Mouse (Mus musculus): ENCODE results near the gene Pgs1. TPM values are rescaled to one million over a fixed set of nuclear protein-coding genes. Genes with fewer than 3 reads are reported as not detected.

The Pgs1 gene
- polyA plus RNA-seq, 1 experiment from 2014 or later = 41.8 TPM

DNA sequence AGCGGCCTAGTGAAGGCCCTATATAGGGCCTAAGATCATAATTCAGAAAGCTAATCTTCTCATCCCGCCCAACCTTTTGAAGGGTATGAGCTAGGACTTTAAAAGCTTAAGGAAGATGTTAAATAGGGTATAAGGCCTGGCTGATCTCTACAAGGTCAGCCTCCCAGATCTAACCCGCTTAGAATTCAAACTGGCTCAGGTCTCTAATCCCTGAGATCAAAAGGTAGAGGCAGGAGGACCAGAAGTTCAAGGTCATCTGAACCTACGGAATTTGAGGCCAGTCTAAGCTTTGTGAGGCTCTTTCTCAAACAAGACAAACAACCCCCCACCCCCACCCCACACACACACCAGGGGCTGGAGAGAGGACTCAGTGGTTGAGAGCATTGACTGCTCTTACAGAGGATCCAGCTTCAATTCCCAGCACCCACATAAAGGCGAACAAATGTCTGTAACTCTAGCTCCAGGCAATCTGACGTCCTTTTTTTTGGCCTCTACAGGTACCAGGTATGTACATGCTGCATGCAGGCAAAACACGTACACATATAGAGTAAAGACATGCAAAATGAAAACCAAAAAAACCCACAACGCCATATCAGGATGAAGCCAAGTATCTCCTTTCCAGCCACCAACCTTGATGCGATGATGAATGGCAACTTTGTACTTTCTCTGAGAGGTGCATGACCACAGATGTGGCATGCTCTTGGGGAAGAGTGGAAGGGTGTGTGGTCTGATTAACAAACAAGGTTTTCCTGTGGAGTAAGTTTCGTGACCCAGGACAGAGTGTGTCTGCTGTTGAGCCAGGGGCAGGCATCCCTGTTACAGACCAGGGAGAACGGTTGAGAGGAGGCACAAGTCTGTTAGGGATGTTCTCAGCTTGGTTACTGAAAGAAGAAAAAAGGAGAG lies 13.2 kb upstream of the Pgs1 start:
- no peaks in the 10 kb centered on the region for H3K36me3 ChIP-seq (ENCODE audit: control insufficient read depth, insufficient read depth, low read length)
- no peak overlapping the region for H3K4me3 ChIP-seq (ENCODE audit: low read length)
- ATAC-seq (ENCODE audit: low read depth) = no peak
- 70% methylated on average over 11 of the region's 11 CpGs for WGBS
- H3K4me2 ChIP-seq (ENCODE audit: low read depth, low read length) = no peak overlapping the region
- no peak overlapping the region for H3K27ac ChIP-seq (ENCODE audit: low read length)
- no peaks in the 10 kb centered on the region for H3K27me3 ChIP-seq (ENCODE audit: control insufficient read depth, insufficient read depth, low read depth, low read length)
- H3K9me3 ChIP-seq (ENCODE audit: control insufficient read depth, low read length) = no peaks in the 10 kb centered on the region
- H3K9ac ChIP-seq (ENCODE audit: low read length) = no peak overlapping the region
- H3K4me1 ChIP-seq (replicated peaks; ENCODE audit: control insufficient read depth, insufficient read depth, low read length) = peaks cover 35% of the 10 kb centered on the region

DNA sequence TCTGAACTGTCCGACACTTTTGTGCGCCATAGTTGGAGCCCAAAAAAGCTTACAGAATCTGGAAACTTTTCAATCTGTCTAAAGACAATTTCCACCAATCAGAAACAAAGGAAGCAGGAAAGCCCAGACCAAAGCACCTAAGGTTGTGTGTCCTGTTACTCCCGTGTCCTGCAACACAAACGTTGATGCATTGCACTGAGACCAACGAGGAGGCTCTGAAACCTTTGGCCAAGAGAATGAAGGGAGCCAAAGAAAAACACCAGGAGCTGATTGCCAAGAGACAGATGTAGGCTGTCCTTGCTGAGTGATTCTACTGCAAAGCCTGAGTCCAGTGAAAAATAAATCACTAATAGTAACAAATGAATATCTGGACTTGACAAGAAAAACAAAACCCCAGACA lies 12.5 kb upstream of the Pgs1 start:
- no peak for ATAC-seq (ENCODE audit: low read depth)
- no peaks in the 10 kb centered on the region for H3K36me3 ChIP-seq (ENCODE audit: control insufficient read depth, insufficient read depth, low read length)
- no peak overlapping the region for H3K27ac ChIP-seq (ENCODE audit: low read length)
- no peak overlapping the region for H3K4me2 ChIP-seq (ENCODE audit: low read depth, low read length)
- H3K4me3 ChIP-seq (ENCODE audit: low read length) = no peak overlapping the region
- no peaks in the 10 kb centered on the region for H3K9me3 ChIP-seq (ENCODE audit: control insufficient read depth, low read length)
- 37% methylated on average over 5 of the region's 5 CpGs for WGBS
- H3K9ac ChIP-seq (ENCODE audit: low read length) = no peak overlapping the region
- H3K27me3 ChIP-seq (ENCODE audit: control insufficient read depth, insufficient read depth, low read depth, low read length) = no peaks in the 10 kb centered on the region
- H3K4me1 ChIP-seq (replicated peaks; ENCODE audit: control insufficient read depth, insufficient read depth, low read length) = peaks cover 33% of the 10 kb centered on the region

- H3K9me3 ChIP-seq (ENCODE audit: control insufficient read depth, low read length) = no peaks in the 10 kb centered on the region
- H3K36me3 ChIP-seq (ENCODE audit: control insufficient read depth, insufficient read depth, low read length) = no peaks in the 10 kb centered on the region
- 43% methylated on average over 14 of the region's 14 CpGs for WGBS
- H3K4me2 ChIP-seq (ENCODE audit: low read depth, low read length) = no peak overlapping the region
- peaks cover 33% of the 10 kb centered on the region for H3K4me1 ChIP-seq (replicated peaks; ENCODE audit: control insufficient read depth, insufficient read depth, low read length)
- ATAC-seq (ENCODE audit: low read depth) = no peak
- no peaks in the 10 kb centered on the region for H3K27me3 ChIP-seq (ENCODE audit: control insufficient read depth, insufficient read depth, low read depth, low read length)
- no peak overlapping the region for H3K4me3 ChIP-seq (ENCODE audit: low read length)
- peak overlapping the region; percentile 33; the same call in 1 of the 2 replicates for H3K9ac ChIP-seq (ENCODE audit: low read length)
- H3K27ac ChIP-seq (ENCODE audit: low read length) = no peak overlapping the region
These were observed 11.6 kb upstream of the Pgs1 start for GRCm38 (mm10) chr11:117974327-117975125.

DNA sequence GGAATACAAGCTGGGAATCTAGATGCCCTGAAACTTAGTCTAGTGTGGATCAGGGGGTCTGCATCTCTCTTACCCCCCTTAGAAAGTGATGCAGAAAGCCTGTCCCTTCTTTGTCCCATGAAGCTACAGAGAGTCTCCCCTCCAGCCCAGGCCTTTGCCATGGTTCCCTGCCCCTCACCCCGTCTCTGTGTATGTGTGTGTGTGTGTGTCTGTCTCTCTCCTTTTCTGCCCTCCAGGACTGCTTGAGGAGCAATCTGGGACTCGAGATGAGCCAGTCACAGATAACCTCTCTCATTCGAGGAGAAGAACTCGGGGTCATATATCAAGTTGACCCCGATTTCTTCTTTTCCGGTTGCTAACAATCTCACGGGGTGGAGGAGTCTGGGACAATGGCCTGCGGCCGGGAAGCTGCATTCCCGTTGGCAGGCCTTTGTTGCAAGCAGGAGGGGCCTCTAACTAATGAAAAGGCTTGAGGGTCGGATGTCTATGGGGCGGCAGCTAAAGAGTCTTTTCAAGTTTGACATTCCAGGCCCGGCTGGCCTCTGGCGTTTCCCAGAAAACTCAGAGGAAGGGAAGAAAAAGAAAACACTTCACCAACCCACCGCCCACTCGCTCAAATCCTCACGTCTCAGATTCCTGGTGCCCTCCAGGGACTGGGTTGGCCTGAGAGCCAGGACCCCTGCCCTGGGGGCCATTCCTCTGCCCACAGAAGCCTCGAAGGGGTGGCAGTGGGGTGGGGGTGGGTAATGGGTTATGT lies 10.7 kb upstream of the Pgs1 start:
- no peaks in the 10 kb centered on the region for H3K9me3 ChIP-seq (ENCODE audit: control insufficient read depth, low read length)
- no peaks in the 10 kb centered on the region for H3K27me3 ChIP-seq (ENCODE audit: control insufficient read depth, insufficient read depth, low read depth, low read length)
- no peak overlapping the region for H3K4me3 ChIP-seq (ENCODE audit: low read length)
- peak; percentile 31; the same call in 1 of the 2 replicates for ATAC-seq (ENCODE audit: low read depth)
- no peak overlapping the region; the same call in 1 of the 2 replicates for H3K4me2 ChIP-seq (ENCODE audit: low read depth, low read length)
- peak overlapping the region; percentile 38; the same call in 1 of the 2 replicates for H3K9ac ChIP-seq (ENCODE audit: low read length)
- H3K4me1 ChIP-seq (replicated peaks; ENCODE audit: control insufficient read depth, insufficient read depth, low read length) = peaks cover 31% of the 10 kb centered on the region
- H3K36me3 ChIP-seq (ENCODE audit: control insufficient read depth, insufficient read depth, low read length) = no peaks in the 10 kb centered on the region
- H3K27ac ChIP-seq (ENCODE audit: low read length) = peak overlapping the region; percentile 81
- 13% methylated on average over 18 of the region's 18 CpGs for WGBS

GRCm38 (mm10) chr11:117976081-117976582 lies 10.0 kb upstream of the Pgs1 start:
- Histone ChIP-seq H3K9ac (ENCODE audit: low read length) (peak overlapping the region; percentile 38; the same call in 1 of the 2 replicates), H3K9me3 (ENCODE audit: control insufficient read depth, low read length) (no peaks in the 10 kb centered on the region), H3K4me3 (ENCODE audit: low read length) (no peak overlapping the region), H3K27ac (ENCODE audit: low read length) (peak overlapping the region; percentile 81), H3K36me3 (ENCODE audit: control insufficient read depth, insufficient read depth, low read length) (no peaks in the 10 kb centered on the region), H3K4me2 (ENCODE audit: low read depth, low read length) (no peak overlapping the region; the same call in 1 of the 2 replicates), H3K27me3 (ENCODE audit: control insufficient read depth, insufficient read depth, low read depth, low read length) (no peaks in the 10 kb centered on the region), H3K4me1 (replicated peaks; ENCODE audit: control insufficient read depth, insufficient read depth, low read length) (peaks cover 31% of the 10 kb centered on the region)
- peak; percentile 80 for ATAC-seq (ENCODE audit: low read depth)
- 32% methylated on average over 8 of the region's 8 CpGs for WGBS

DNA sequence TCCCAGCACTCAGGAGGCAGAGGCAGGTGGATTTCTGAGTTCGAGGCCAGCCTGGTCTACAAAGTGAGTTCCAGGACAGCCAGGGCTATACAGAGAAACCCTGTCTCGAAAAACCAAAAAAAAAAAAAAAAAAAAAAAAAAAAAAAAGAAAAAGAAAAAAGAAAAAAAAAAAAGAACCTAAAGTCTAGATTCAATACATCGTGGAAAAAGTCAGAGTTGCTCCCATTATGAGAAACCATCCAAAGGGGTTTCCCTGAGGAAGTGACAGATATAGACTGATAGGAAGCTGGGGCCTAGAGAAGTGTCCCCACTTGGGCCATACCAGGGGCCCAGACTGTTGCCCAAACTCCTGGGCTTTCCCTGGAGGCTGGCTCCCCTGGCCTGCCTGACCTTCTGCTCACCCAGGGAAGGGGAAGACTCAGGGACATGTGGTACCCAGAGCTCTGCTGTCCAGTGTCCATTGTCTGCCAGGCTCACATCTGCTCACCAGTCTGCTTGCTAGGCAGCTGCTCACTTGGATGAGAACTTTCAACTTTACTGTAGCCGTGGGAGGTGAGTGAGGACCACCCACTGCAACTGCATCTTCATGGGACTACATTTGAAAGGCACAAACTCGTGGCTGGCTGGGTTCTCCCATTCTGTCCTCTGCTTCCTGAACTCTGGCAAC lies 8.3 kb upstream of the Pgs1 start:
- Histone ChIP-seq H3K4me2 (ENCODE audit: low read depth, low read length) (no peak overlapping the region), H3K4me1 (replicated peaks; ENCODE audit: control insufficient read depth, insufficient read depth, low read length) (peaks cover 31% of the 10 kb centered on the region), H3K9ac (ENCODE audit: low read length) (no peak overlapping the region), H3K27ac (ENCODE audit: low read length) (no peak overlapping the region), H3K27me3 (ENCODE audit: control insufficient read depth, insufficient read depth, low read depth, low read length) (no peaks in the 10 kb centered on the region), H3K4me3 (ENCODE audit: low read length) (no peak overlapping the region), H3K36me3 (ENCODE audit: control insufficient read depth, insufficient read depth, low read length) (no peaks in the 10 kb centered on the region), H3K9me3 (ENCODE audit: control insufficient read depth, low read length) (no peaks in the 10 kb centered on the region)
- WGBS = 68% methylated on average over 4 of the region's 5 CpGs
- ATAC-seq (ENCODE audit: low read depth) = no peak

- ATAC-seq (ENCODE audit: low read depth) = no peak
- H3K27ac ChIP-seq (ENCODE audit: low read length) = no peak overlapping the region
- H3K27me3 ChIP-seq (ENCODE audit: control insufficient read depth, insufficient read depth, low read depth, low read length) = no peaks in the 10 kb centered on the region
- 52% methylated on average over 7 of the region's 7 CpGs for WGBS
- peaks cover 21% of the 10 kb centered on the region for H3K4me1 ChIP-seq (replicated peaks; ENCODE audit: control insufficient read depth, insufficient read depth, low read length)
- H3K4me3 ChIP-seq (ENCODE audit: low read length) = no peak overlapping the region
- H3K9me3 ChIP-seq (ENCODE audit: control insufficient read depth, low read length) = no peaks in the 10 kb centered on the region
- no peak overlapping the region for H3K9ac ChIP-seq (ENCODE audit: low read length)
- no peaks in the 10 kb centered on the region for H3K36me3 ChIP-seq (ENCODE audit: control insufficient read depth, insufficient read depth, low read length)
- H3K4me2 ChIP-seq (ENCODE audit: low read depth, low read length) = no peak overlapping the region
These were observed 6.7 kb upstream of the Pgs1 start for GRCm38 (mm10) chr11:117979388-117979787.

- WGBS = 43% methylated on average over 5 of the region's 5 CpGs
- Histone ChIP-seq H3K4me1 (replicated peaks; ENCODE audit: control insufficient read depth, insufficient read depth, low read length) (peaks cover 5% of the 10 kb centered on the region), H3K9ac (ENCODE audit: low read length) (no peak overlapping the region), H3K4me2 (ENCODE audit: low read depth, low read length) (no peak overlapping the region), H3K4me3 (ENCODE audit: low read length) (no peak overlapping the region), H3K27ac (ENCODE audit: low read length) (no peak overlapping the region), H3K27me3 (ENCODE audit: control insufficient read depth, insufficient read depth, low read depth, low read length) (no peaks in the 10 kb centered on the region), H3K9me3 (ENCODE audit: control insufficient read depth, low read length) (no peaks in the 10 kb centered on the region), H3K36me3 (ENCODE audit: control insufficient read depth, insufficient read depth, low read length) (no peaks in the 10 kb centered on the region)
- no peak for ATAC-seq (ENCODE audit: low read depth)
These were observed 3.7 kb upstream of the Pgs1 start for GRCm38 (mm10) chr11:117982426-117982825.

Data from lung, embryonic 16.5 days (tissue).